ENCODE assay signal across 21 mouse cellular contexts in the genomic region with DNA sequence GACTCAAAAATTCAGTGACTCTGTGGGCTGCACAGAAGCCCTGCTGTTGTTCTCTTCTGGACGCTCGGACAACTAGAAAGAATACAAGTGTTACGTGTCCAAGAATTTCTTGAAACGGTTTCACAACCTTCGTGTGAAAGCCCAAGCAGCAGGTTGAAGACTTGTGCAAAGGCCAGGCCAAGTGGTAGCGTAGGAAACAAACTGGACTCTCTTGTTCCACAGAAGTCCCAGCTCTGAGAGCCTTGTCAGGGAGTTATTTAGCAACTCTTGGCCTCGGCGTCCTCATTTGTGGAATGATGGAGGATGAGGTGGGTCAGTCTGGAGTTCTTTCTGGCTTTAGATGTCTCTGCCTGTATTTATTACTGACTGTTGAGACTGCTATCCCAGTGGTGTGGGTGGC. TPM values are rescaled to one million over a fixed set of nuclear protein-coding genes. Genes with fewer than 3 reads are reported as not detected.
DNase-seq lines count a peak whose midpoint lies in the region; TF ChIP-seq lines count a peak whose summit lies in the region.
"Had no signal": no experiment of that assay in that cellular context is flagged by ENCODE, and none has a peak within 500 bp of the region (broad histone marks: within the 10 kb centered on the region; RNA-seq: fewer than 3 reads in every experiment).

No protein-coding gene starts in this region.

- H3K27ac ChIP-seq in gastrocnemius, adult 2 months, result no peak overlapping the region
- H3K27ac ChIP-seq: forebrain, embryonic 10.5 days; forebrain, embryonic 13.5 days; heart, embryonic 13.5 days; hindbrain, embryonic 12.5 days; hindbrain, embryonic 15.5 days had no signal

- H3K4me3 ChIP-seq in gastrocnemius, adult 2 months, result no peak overlapping the region
- H3K4me3 ChIP-seq: forebrain, embryonic 10.5 days; forebrain, embryonic 13.5 days; heart, embryonic 13.5 days; hindbrain, embryonic 12.5 days; hindbrain, embryonic 15.5 days had no signal

- TF ChIP-seq CTCF in gastrocnemius, adult 2 months (IDR thresholded peaks at IDR 0.05), result no peak

- peak; percentile 59 for DNase-seq in gastrocnemius, adult 2 months
- no peak for DNase-seq in gastrocnemius, adult 8-10 months (ENCODE audit: low spot score in 2 of 2)
- DNase-seq in heart, adult 18-20 months, result peak; percentile 53 to 71
- DNase-seq in heart, postnatal 36 days, result no peak
- peak; percentile 31 for DNase-seq in heart, postnatal 25 days (ENCODE audit: low spot score)
- no peak for DNase-seq in heart, postnatal 4 days
- DNase-seq: adrenal gland, postnatal 10 days; adrenal gland, postnatal 36 days; B cell, adult 2 months; cerebellum, adult 18-20 months; cerebellum, adult 9-10 months; cerebellum, postnatal 14 days; gastrocnemius, postnatal 36 days; kidney, adult 2 months had no signal

- intact Hi-C loops in gastrocnemius, adult 2 months (cut with DNase I), result no loop called here
- intact Hi-C loops in heart, postnatal 36 days (cut with DNase I), result no loop called here
- intact Hi-C loops in heart, postnatal 25 days (cut with DNase I), result no loop called here

RNA-seq across cellular contexts. Expression of gene Bmp6, which starts 55.8 kb away (rescaled TPM):
- 10 to 100 TPM; 11.2 to 11.3 TPM for total RNA-seq in gastrocnemius, adult 2 months (2021)
- total RNA-seq in gastrocnemius, adult 8-10 months (2022), result 10 to 100 TPM in 2 of 4 experiments, 1 to 10 TPM in 2; 5.0 to 11.7 (median 9.3) TPM
- 10 to 100 TPM; 19.7 to 23.4 TPM for total RNA-seq in heart, adult 18-20 months (2021)
- 10 to 100 TPM; 21.7 to 34.0 TPM for total RNA-seq in heart, postnatal 36 days (2021)
- total RNA-seq in heart, postnatal 25 days (2021), result 10 to 100 TPM; 19.6 to 23.8 TPM
- total RNA-seq in heart, postnatal 4 days (2021), result 10 to 100 TPM; 20.7 TPM
- total RNA-seq: granulocyte monocyte progenitor cell, adult 5-6 weeks; hematopoietic stem cell, adult 5-6 weeks had no signal

Comparison
In these comparisons a context has a peak if more than half of its experiments do, and no peak if none do; other contexts are left out.
1. DNase-seq: peak in gastrocnemius, adult 2 months (single experiment), heart, adult 18-20 months (2 of 2) and heart, postnatal 25 days (single experiment); none in gastrocnemius, adult 8-10 months (0 of 2), heart, postnatal 36 days (0 of 2) and heart, postnatal 4 days (single experiment).